7 mouse cellular contexts compared by ENCODE assay signal in genomic region chr12:103494486-103494885, GRCm38 (mm10). TPM values are rescaled to one million over a fixed set of nuclear protein-coding genes. Genes with fewer than 3 reads are reported as not detected.
A peak's percentile ranks its signal among the peaks of the same experiment; 100 is the strongest.
DNase-seq lines count a peak whose midpoint lies in the region; ATAC-seq and TF ChIP-seq lines count a peak whose summit lies in the region.

No protein-coding gene starts in this region.

- TF ChIP-seq CTCF in G1E (IDR thresholded peaks at IDR 0.05; ENCODE audit: low read depth, low read length): peak; percentile 98
- TF ChIP-seq CTCF in bone marrow macrophage, adult 2 months (IDR thresholded peaks at IDR 0.05; ENCODE audit: low read depth, low read length): peak; percentile 90

- H3K9me3 ChIP-seq in G1E (replicated peaks): no peaks in the 10 kb centered on the region

- no peak overlapping the region for H3K27ac ChIP-seq in bone marrow macrophage, adult 2 months (ENCODE audit: insufficient read depth, low read depth, low read length)

- DNase-seq in left cerebral cortex, adult 18-20 months (ENCODE audit: low spot score in 2 of 2): peak; percentile 31 to 58
- DNase-seq in left cerebral cortex, adult 8-10 months (ENCODE audit: low spot score in 2 of 2): no peak
- DNase-seq in G1E (ENCODE audit: low spot score): peak; percentile 35
- peak; percentile 50 to 55 for DNase-seq in lung, adult 18-20 months
- DNase-seq in spleen, postnatal 4 days (ENCODE audit: low spot score in 2 of 2): peak; percentile 58 to 83

- no peaks in the 10 kb centered on the region for H3K27me3 ChIP-seq in G1E (ENCODE audit: insufficient read depth, low read length)

- no peak overlapping the region for H3K4me3 ChIP-seq in G1E (ENCODE audit: low read depth, low read length)
- no peak overlapping the region for H3K4me3 ChIP-seq in bone marrow macrophage, adult 2 months (ENCODE audit: insufficient read depth, low read length)

- H3K36me3 ChIP-seq in G1E (replicated peaks): no peaks in the 10 kb centered on the region

- TF ChIP-seq POLR2A in bone marrow macrophage, adult 2 months (IDR thresholded peaks at IDR 0.05; ENCODE audit: borderline replicate concordance, low read depth, low read length): no peak

- H3K4me1 ChIP-seq in G1E (ENCODE audit: insufficient read depth, low read depth, low read length): peaks cover 16% of the 10 kb centered on the region
- peaks cover 5% of the 10 kb centered on the region for H3K4me1 ChIP-seq in bone marrow macrophage, adult 2 months (ENCODE audit: control insufficient read depth, insufficient read depth, low read length)

- peak; percentile 50; the same call in 1 of the 2 replicates for ATAC-seq in G1E (ENCODE audit: extremely low read depth, insufficient number of reproducible peaks, low FRiP score, poor library complexity, severe bottlenecking)
- ATAC-seq in erythroid progenitor cell, adult 5-6 weeks (replicated peaks; ENCODE audit: low FRiP score, poor library complexity, severe bottlenecking): peak; percentile 74

RNA-seq across cellular contexts. Expression of gene Ifi27l2b, which starts 37.5 kb away (rescaled TPM):
- not detected for total RNA-seq in left cerebral cortex, adult 18-20 months (2021)
- total RNA-seq in left cerebral cortex, adult 8-10 months (2022): not detected
- total RNA-seq in G1E (2014; fragmentation: Nextera tagmentation): not detected in 2 replicates
- 0.49 TPM in 1 of 2 replicates, not detected in the other for total RNA-seq in G1E (2017)
- polyA plus RNA-seq in G1E (2012): not detected in 2 replicates
- not detected in 2 replicates for polyA plus RNA-seq in bone marrow macrophage, adult 2 months (2012; ENCODE audit: insufficient read depth, insufficient read length, missing spikeins)
- not detected in 2 replicates for total RNA-seq in erythroid progenitor cell, adult 5-6 weeks (2015; ENCODE audit: low replicate concordance)
- not detected in 2 replicates for total RNA-seq in erythroid progenitor cell, adult 5-6 weeks (2017; ENCODE audit: low replicate concordance)

RNA-seq across cellular contexts. Expression of gene Ppp4r4, which starts 37.6 kb away (rescaled TPM):
- total RNA-seq in left cerebral cortex, adult 18-20 months (2021): 10 to 100 TPM; 26.7 to 28.5 TPM
- total RNA-seq in left cerebral cortex, adult 8-10 months (2022): 10 to 100 TPM; 24.7 to 31.9 (median 29.3) TPM
- total RNA-seq in G1E (2014; fragmentation: Nextera tagmentation): not detected in 2 replicates
- 0.05 TPM in 1 of 2 replicates, not detected in the other for total RNA-seq in G1E (2017)
- polyA plus RNA-seq in G1E (2012): not detected in 2 replicates
- polyA plus RNA-seq in bone marrow macrophage, adult 2 months (2012; ENCODE audit: insufficient read depth, insufficient read length, missing spikeins): 0.49 TPM in 1 of 2 replicates, not detected in the other
- not detected in 2 replicates for total RNA-seq in erythroid progenitor cell, adult 5-6 weeks (2015; ENCODE audit: low replicate concordance)
- 0.90 TPM in 1 of 2 replicates, not detected in the other for total RNA-seq in erythroid progenitor cell, adult 5-6 weeks (2017; ENCODE audit: low replicate concordance)

RNA-seq across cellular contexts. Expression of gene Ifi27l2a, which starts 51.0 kb away (rescaled TPM):
- 1 to 10 TPM; 4.3 TPM for total RNA-seq in left cerebral cortex, adult 18-20 months (2021)
- 10 to 100 TPM in 1 of 4 experiments, 1 to 10 TPM in 3; 1.3 to 12.1 (median 5.3) TPM for total RNA-seq in left cerebral cortex, adult 8-10 months (2022)
- total RNA-seq in G1E (2014; fragmentation: Nextera tagmentation) (not detected in 2 replicates), G1E (2017) (9.6 and 10.9 TPM in 2 replicates)
- polyA plus RNA-seq in G1E (2012): 0.97 and 1.2 TPM in 2 replicates
- 1,008 and 1,016 TPM in 2 replicates for polyA plus RNA-seq in bone marrow macrophage, adult 2 months (2012; ENCODE audit: insufficient read depth, insufficient read length, missing spikeins)
- total RNA-seq in erythroid progenitor cell, adult 5-6 weeks (2015; ENCODE audit: low replicate concordance): 28.1 and 33.5 TPM in 2 replicates
- 16.0 and 20.4 TPM in 2 replicates for total RNA-seq in erythroid progenitor cell, adult 5-6 weeks (2017; ENCODE audit: low replicate concordance)

Comparison
In these comparisons a context has a peak if more than half of its experiments do, and no peak if none do; other contexts are left out.
1. DNase-seq: peak in left cerebral cortex, adult 18-20 months (2 of 2), G1E (single experiment), lung, adult 18-20 months (2 of 2) and spleen, postnatal 4 days (2 of 2); none in left cerebral cortex, adult 8-10 months (0 of 2).
2. RNA of gene Ppp4r4, which starts 37.6 kb away (total RNA-seq): 24.7 to 31.9 TPM in left cerebral cortex, adult 8-10 months and 26.7 to 28.5 TPM in left cerebral cortex, adult 18-20 months; 0.05 TPM in G1E and 0.90 TPM in erythroid progenitor cell, adult 5-6 weeks; every median in the first group is over 10 times any median in the second.